Mouse (Mus musculus) limb, embryonic 13.5 days (tissue): ENCODE results near the gene Igsf9b. TPM values are rescaled to one million over a fixed set of nuclear protein-coding genes. Genes with fewer than 3 reads are reported as not detected.

Experiments used
- ATAC-seq: fragments of 200-750 bp; cut with Nextera tagmentation; 2 replicates; pipeline ENCODE4 v1.8.0; 2017; ENCODE audit warnings: low read depth, moderate number of reproducible peaks, moderate TSS enrichment; ENCODE audit not compliant: low FRiP score
- H3K27ac ChIP-seq: fragments of 300-500 bp; sonication (generic); 2 replicates; pipeline ENCODE4 v1.5.1; 2015; ENCODE audit warnings: inconsistent platforms, mild to moderate bottlenecking, moderate library complexity
- H3K27me3 ChIP-seq: fragments of 300-500 bp; sonication (generic); 2 replicates; pipeline ENCODE4 v1.6.1; 2015; ENCODE audit warnings: mild to moderate bottlenecking, inconsistent platforms
- H3K36me3 ChIP-seq: fragments of 300-500 bp; sonication (generic); 2 replicates; pipeline ENCODE4 v1.6.1; 2015; ENCODE audit warnings: inconsistent platforms, mild to moderate bottlenecking, moderate library complexity
- H3K4me1 ChIP-seq: fragments of 300-500 bp; sonication (generic); 2 replicates; pipeline ENCODE4 v1.6.1; 2015; ENCODE audit warnings: inconsistent platforms
- H3K4me2 ChIP-seq: fragments of 300-500 bp; sonication (generic); replicated peaks from 2 replicates; pipeline ENCODE4 v1.6.1; 2015; ENCODE audit warnings: inconsistent platforms, mild to moderate bottlenecking, moderate library complexity
- H3K4me3 ChIP-seq: fragments of 300-500 bp; sonication (generic); 2 replicates; pipeline ENCODE4 v1.5.1; 2015; ENCODE audit warnings: moderate library complexity, mild to moderate bottlenecking, inconsistent platforms
- H3K9ac ChIP-seq: fragments of 300-500 bp; sonication (generic); 2 replicates; pipeline ENCODE4 v1.6.1; 2015; ENCODE audit warnings: mild to moderate bottlenecking, inconsistent platforms
- H3K9me3 ChIP-seq: fragments of 300-500 bp; sonication (generic); 2 replicates; pipeline ENCODE4 v1.6.1; 2016; ENCODE audit warnings: inconsistent platforms
- WGBS: fragments of 180-500 bp; shearing (Covaris S2); methylation state at CpG from one replicate; pipeline ENCODE4 v1.1.7; 2015; 5-methylcytosine and 5-hydroxymethylcytosine counted together
- polyA plus RNA-seq: library from polyadenylated mRNA; unstranded; fragments of >200 nt; fragmentation: Nextera tagmentation; extraction: Ambion mirVana; gene quantifications from 2 replicates; pipeline ENCODE4 v1.2.1, GENCODE M21; 2015

Gene Igsf9b
- polyA plus RNA-seq, 1 experiment from 2014 or later = 3.6 TPM

DNA sequence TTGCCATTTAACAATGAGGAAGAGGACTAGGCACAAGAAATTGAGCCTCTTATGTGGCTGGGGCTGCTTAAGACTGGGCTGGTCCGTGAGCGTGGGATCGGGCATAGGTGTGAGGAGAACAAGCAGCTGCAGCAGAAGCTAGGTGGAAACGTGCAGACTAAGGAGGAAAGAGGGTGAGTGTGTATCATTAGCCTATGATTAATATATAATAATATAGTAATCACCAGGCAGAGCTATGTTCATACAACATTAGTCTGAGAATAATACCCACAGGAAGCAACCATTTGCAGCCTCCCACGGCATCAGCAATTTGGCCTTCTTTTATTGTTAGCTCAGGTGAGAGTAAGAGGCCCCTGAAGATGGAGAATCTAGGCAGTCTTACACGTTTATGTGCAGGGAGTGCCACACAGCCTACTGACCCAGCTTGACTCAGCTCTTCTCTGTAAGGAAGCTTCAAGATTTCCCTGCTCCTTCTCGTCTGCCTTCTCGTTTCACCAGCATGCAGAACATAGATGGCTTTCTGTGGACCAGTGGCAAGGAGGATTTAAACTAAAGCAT is 22.6 kb upstream of the Igsf9b start:
- H3K4me1 ChIP-seq = peaks cover 3% of the 10 kb centered on the region; the same call in 1 of the 2 replicates
- 69% methylated on average over 8 of the region's 8 CpGs for WGBS
- no peak overlapping the region for H3K9ac ChIP-seq
- no peak overlapping the region for H3K27ac ChIP-seq
- no peaks in the 10 kb centered on the region for H3K9me3 ChIP-seq
- H3K4me2 ChIP-seq = no peak overlapping the region
- no peaks in the 10 kb centered on the region for H3K36me3 ChIP-seq
- H3K27me3 ChIP-seq = no peaks in the 10 kb centered on the region
- H3K4me3 ChIP-seq = no peak overlapping the region
- ATAC-seq = no peak

DNA sequence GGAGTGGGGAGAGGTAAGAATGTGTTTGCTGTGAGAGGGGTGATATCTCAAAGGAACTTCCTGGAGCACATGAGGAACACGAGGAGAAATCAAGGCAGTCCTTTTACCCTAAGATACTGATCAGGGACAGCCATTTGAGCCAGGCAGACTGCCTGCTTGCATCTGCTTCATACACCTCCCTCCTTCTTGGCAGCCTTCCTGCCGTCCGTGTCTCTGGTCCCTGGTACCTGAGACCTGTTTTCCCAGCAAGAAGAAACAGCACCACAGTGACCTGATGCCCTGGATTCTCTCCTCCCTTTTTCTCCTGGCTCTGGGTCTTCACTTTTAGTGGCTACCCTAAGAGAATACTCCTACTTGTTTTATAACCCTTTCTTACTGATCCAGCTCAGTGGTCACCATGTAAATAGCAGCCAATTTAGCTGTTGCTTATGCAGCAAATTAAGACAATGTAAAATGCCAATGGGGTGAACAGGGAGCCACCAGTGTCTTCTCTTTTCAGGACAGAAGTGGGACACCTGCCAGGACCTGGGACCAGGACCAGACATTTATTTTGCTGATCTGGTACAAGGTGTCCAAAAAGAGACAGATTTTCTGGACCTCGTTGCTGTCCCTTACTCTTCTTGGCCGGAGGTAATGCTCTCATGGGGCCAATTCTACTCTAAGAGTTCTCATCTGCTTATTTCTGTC is 21.5 kb upstream of the Igsf9b start:
- no peaks in the 10 kb centered on the region for H3K36me3 ChIP-seq
- no peak overlapping the region for H3K9ac ChIP-seq
- ATAC-seq = no peak
- peaks cover 3% of the 10 kb centered on the region; the same call in 1 of the 2 replicates for H3K4me1 ChIP-seq
- H3K27ac ChIP-seq = no peak overlapping the region
- WGBS = 63% methylated on average over 5 of the region's 5 CpGs
- no peaks in the 10 kb centered on the region for H3K9me3 ChIP-seq
- no peak overlapping the region for H3K4me3 ChIP-seq
- no peaks in the 10 kb centered on the region for H3K27me3 ChIP-seq
- no peak overlapping the region for H3K4me2 ChIP-seq

DNA sequence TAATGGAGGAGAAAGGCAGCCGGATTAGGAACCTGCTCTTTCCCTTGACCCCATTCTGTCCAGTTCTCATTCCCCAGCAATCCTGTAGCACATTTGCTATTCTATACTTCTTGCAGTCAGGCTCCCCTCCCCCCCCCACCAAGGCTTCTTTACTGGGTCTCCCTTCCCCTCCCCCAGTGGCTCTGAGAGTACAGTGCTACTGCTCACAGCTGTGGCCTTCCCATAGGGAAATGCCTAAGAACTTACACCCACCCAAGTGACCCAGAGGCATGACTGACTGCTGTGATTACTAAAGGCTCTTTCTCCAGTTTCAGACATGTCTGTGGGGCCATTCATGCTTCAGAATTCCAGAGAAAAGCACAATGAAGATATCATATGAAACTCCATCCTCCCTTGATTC is 20.0 kb upstream of the Igsf9b start:
- Histone ChIP-seq H3K9ac (no peak overlapping the region), H3K4me1 (peaks cover 3% of the 10 kb centered on the region; the same call in 1 of the 2 replicates), H3K27ac (no peak overlapping the region), H3K27me3 (no peaks in the 10 kb centered on the region), H3K4me3 (no peak overlapping the region), H3K4me2 (no peak overlapping the region), H3K36me3 (no peaks in the 10 kb centered on the region), H3K9me3 (no peaks in the 10 kb centered on the region)
- peak; percentile 40; the same call in 1 of the 2 replicates for ATAC-seq
- WGBS = 41% methylated on average over 1 of the region's 1 CpGs

DNA sequence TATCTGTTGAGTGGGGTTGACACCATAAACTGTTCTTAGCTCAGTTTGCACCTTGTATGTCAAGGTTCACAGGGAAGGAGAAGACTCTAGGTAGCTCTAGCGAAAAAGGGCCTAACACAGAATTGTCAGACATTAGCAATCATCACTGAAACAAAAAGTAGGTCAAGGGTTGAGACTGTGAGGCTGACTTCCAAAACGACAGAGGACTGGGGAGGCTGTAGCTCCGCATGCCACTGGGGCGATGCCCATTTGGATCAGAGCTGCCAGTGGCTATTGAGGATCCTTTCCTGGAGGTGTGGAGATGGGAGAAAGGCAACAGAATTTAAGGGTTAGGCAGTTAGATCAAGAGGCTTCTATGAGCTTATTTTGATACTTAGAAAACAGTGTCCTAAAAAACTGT is 18.0 kb upstream of the Igsf9b start:
- H3K4me1 ChIP-seq = peaks cover 3% of the 10 kb centered on the region; the same call in 1 of the 2 replicates
- no peak for ATAC-seq
- H3K27me3 ChIP-seq = no peaks in the 10 kb centered on the region
- H3K9ac ChIP-seq = no peak overlapping the region
- no peak overlapping the region for H3K4me2 ChIP-seq
- no peak overlapping the region for H3K27ac ChIP-seq
- H3K36me3 ChIP-seq = no peaks in the 10 kb centered on the region
- H3K4me3 ChIP-seq = no peak overlapping the region
- 72% methylated on average over 4 of the region's 4 CpGs for WGBS
- H3K9me3 ChIP-seq = no peaks in the 10 kb centered on the region

DNA sequence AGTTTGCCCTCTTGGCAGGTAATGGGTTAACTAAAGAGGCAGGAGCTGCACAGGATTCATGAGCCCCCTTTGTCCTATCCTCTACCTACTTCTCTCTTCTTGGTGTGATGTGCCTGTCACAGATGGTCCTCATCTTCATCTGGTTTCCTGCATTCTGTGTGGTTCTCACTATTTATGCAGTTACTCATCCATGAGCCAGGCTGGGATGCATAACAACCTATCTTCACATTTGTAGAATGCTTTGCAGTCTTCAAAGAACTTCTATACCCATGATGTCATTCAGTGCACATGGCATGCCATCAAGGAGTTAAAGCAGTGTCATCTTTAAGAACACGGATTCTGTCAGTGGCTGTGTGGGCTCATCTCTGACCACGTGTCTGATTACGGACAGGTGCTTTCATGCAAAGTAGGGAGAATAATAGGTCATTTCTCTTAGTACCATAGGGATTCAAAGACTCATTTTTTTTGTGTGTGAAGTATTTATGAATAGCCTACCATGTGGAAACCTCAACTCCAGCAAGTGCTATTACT is 13.2 kb upstream of the Igsf9b start:
- ATAC-seq = no peak
- no peaks in the 10 kb centered on the region for H3K27me3 ChIP-seq
- H3K4me2 ChIP-seq = no peak overlapping the region
- no peak overlapping the region for H3K27ac ChIP-seq
- H3K36me3 ChIP-seq = no peaks in the 10 kb centered on the region
- H3K9me3 ChIP-seq = no peaks in the 10 kb centered on the region
- H3K9ac ChIP-seq = no peak overlapping the region
- peaks cover 29% of the 10 kb centered on the region for H3K4me1 ChIP-seq
- no peak overlapping the region for H3K4me3 ChIP-seq
- 71% methylated on average over 3 of the region's 3 CpGs for WGBS

DNA sequence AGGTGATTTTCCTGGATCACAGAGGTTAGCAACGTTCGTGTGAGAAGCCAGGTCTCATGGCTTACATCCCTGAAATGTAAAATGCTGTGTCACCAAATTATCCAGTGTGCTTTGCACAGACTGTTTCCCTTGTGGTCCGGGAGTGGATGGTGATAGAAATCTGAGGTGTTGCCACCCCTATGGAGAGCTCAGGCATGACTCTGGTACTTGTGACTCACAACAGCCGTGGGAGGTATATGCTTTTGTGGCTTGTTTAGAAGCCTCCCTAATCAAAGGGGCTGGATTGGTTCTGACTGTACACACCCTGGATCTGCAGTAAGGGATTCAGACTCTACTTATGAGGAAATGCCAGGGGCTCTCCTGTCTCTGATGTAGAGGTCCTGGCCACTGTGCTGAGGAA is 12.7 kb upstream of the Igsf9b start:
- H3K27me3 ChIP-seq = no peaks in the 10 kb centered on the region
- 74% methylated on average over 4 of the region's 4 CpGs for WGBS
- no peak for ATAC-seq
- H3K36me3 ChIP-seq = no peaks in the 10 kb centered on the region
- H3K27ac ChIP-seq = no peak overlapping the region
- H3K9ac ChIP-seq = no peak overlapping the region
- no peak overlapping the region for H3K4me3 ChIP-seq
- H3K4me2 ChIP-seq = no peak overlapping the region
- peaks cover 29% of the 10 kb centered on the region for H3K4me1 ChIP-seq
- no peaks in the 10 kb centered on the region for H3K9me3 ChIP-seq

DNA sequence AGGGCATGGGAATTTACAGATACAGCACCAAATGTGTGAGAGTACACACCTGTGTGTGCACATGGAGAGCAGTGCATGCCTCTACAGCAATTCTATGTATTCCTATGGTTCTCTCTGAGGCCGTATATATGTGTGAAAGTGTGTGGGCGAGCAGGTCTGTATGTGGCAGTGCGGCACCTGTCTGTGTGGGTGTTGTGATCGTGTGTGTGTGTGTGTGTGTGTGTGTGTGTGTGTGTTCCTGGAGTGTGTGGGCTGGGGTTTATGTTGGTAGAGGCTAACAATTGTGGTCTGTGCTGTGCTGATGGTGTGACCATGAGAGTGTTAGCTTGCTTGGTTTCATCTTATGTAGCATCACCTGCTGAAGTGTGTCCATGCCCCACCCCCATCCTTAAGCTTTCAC is 12.1 kb upstream of the Igsf9b start:
- H3K4me2 ChIP-seq = no peak overlapping the region
- no peak for ATAC-seq
- no peaks in the 10 kb centered on the region for H3K36me3 ChIP-seq
- no peaks in the 10 kb centered on the region for H3K27me3 ChIP-seq
- WGBS = 87% methylated on average over 4 of the region's 4 CpGs
- H3K27ac ChIP-seq = no peak overlapping the region
- no peak overlapping the region for H3K4me3 ChIP-seq
- H3K9ac ChIP-seq = no peak overlapping the region
- no peaks in the 10 kb centered on the region for H3K9me3 ChIP-seq
- peaks cover 29% of the 10 kb centered on the region for H3K4me1 ChIP-seq

DNA sequence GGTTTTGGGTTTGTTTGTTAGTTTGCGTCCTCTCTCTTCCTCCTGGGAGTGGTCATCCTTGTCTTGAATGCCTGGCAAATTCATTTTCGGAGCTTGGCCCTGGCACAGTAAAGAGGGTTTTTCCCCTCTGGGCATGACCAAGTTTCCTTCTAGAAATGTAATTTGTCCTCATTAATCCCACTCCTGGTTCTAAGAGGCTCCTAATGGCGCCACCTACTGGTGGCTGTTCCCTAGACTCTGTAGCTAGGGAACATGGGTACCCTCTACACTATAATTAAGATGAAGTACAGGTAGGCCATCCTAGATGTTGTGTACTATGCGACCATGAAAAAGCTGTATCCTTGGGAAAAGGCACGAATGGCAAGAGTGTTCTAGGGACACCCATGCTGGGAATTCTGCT is 11.6 kb upstream of the Igsf9b start:
- 35% methylated on average over 5 of the region's 5 CpGs for WGBS
- no peak overlapping the region for H3K9ac ChIP-seq
- H3K9me3 ChIP-seq = no peaks in the 10 kb centered on the region
- H3K4me2 ChIP-seq = no peak overlapping the region
- H3K27ac ChIP-seq = no peak overlapping the region
- no peaks in the 10 kb centered on the region for H3K36me3 ChIP-seq
- ATAC-seq = no peak
- no peak overlapping the region for H3K4me3 ChIP-seq
- peaks cover 29% of the 10 kb centered on the region for H3K4me1 ChIP-seq
- H3K27me3 ChIP-seq = 0 out of 2 replicates have a peak, but pooled peaks cover 3% of the 10 kb centered on the region

DNA sequence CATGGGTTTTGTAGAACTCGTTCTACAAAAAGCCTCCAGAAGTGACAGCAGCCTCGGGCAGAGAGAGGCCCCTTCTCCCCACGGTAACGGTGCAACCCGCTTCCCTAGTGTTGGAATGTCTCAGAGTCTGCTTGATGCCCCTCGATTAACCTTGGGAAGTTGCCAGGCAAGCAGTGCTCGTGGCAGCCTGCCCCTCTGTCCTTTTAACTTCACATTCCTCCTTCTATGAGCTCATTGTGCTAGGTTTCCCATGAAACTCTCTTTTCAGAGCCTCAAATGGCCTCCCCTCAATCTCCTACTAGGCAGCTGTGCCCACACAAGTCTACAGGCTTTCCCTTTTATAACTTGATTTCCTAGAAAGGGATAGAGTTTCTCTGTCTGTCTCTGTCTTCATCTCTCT is 10.6 kb upstream of the Igsf9b start:
- Histone ChIP-seq H3K36me3 (no peaks in the 10 kb centered on the region), H3K27ac (peak overlapping the region; percentile 58; the same call in 1 of the 2 replicates), H3K4me3 (no peak overlapping the region), H3K4me2 (peak overlapping the region; percentile 26), H3K27me3 (peaks cover 9% of the 10 kb centered on the region; the same call in 1 of the 2 replicates), H3K4me1 (peaks cover 29% of the 10 kb centered on the region), H3K9ac (no peak overlapping the region), H3K9me3 (no peaks in the 10 kb centered on the region)
- ATAC-seq = peak; percentile 74
- 23% methylated on average over 7 of the region's 7 CpGs for WGBS

DNA sequence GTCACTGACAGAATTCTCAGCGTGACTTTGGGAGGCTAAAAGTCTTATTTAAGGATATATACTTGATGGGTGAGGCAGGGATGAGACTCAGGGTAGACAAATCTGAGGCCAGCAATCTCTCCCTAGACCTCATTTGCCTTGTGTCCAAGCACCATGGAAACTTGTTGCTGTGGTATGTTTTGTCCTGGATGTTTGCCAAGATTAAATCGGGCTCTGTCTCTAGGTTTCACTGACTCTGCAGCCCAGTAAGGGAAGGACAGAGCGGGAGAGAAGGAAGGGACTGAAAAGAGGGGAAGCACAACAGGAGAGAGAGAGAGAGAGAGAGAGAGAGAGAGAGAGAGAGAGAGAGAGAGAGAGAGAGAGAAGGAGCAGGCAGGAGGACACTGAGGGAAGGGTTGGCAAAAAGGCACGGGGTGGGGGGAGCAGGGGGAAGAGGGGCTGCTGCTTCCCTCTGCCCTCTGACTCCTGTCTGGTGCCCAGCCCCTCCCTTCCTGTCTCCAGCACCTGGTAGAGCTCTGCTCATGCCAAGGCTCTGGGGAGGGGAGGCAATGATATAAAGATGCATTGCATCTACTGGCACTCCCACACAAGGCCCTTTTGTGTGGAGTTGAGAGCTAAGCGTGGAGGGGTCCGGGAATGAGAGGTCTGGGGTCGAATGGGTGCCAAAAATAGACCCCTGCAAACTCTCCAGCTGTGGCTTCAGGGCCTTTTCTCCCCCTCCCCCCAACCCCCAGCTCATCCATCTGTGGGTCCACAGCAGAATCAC is 9.3 kb upstream of the Igsf9b start:
- H3K27ac ChIP-seq = peak overlapping the region; percentile 6; the same call in 1 of the 2 replicates
- peak; percentile 22; the same call in 1 of the 2 replicates for ATAC-seq

DNA sequence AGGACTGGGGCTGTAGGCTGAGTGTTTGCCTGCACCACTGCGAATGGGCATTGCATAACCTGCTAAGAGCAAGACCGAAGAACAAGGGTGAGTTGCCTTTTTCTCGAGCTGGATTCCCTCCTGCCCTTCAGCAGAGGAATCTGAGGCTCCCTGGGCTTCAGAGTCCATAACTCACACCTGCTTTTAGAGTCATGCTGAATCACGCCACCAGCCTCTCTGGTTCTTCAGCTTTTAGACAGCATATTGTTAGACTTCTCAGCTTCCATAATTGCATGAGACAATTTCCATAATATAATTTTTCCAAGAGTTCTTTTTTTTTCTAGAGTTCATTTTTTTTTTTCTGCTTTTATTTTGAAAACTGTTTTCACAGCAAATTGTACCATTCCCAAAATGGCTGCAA is 4.6 kb upstream of the Igsf9b start:
- Histone ChIP-seq H3K9ac (no peak overlapping the region), H3K4me3 (no peak overlapping the region), H3K36me3 (no peaks in the 10 kb centered on the region), H3K4me2 (no peak overlapping the region), H3K4me1 (peaks cover 22% of the 10 kb centered on the region), H3K27ac (no peak overlapping the region), H3K27me3 (peaks cover 39% of the 10 kb centered on the region), H3K9me3 (no peaks in the 10 kb centered on the region)
- ATAC-seq = no peak
- WGBS = 63% methylated on average over 4 of the region's 4 CpGs

More for the DNA sequence above, 9.3 kb upstream of the Igsf9b start:
- no peaks in the 10 kb centered on the region for H3K9me3 ChIP-seq
- H3K4me2 ChIP-seq = 0 out of 2 replicates have a peak overlapping the region, but pooled peaks have one; percentile 9
- peaks cover 29% of the 10 kb centered on the region for H3K4me1 ChIP-seq
- WGBS = 46% methylated on average over 7 of the region's 7 CpGs
- H3K4me3 ChIP-seq = no peak overlapping the region
- no peak overlapping the region for H3K9ac ChIP-seq
- H3K36me3 ChIP-seq = no peaks in the 10 kb centered on the region
- peaks cover 16% of the 10 kb centered on the region for H3K27me3 ChIP-seq
